Mouse (Mus musculus) limb, embryonic 10.5 days (tissue): ENCODE results near the gene Jdp2. TPM values are rescaled to one million over a fixed set of nuclear protein-coding genes. Genes with fewer than 3 reads are reported as not detected.
"Not testable (repeated sequence)": the region's sequence is repeated elsewhere in the genome, so short reads cannot be mapped to it uniquely, and the experiment has no call there.

Source experiments
- DNase-seq: peaks from one replicate; pipeline ENCODE4 v3.0.0-alpha.2; 2017; ENCODE audit warnings: low spot score
- H3K27ac ChIP-seq: fragments of 300-500 bp; sonication (generic); 2 replicates; pipeline ENCODE4 v1.5.1; 2016; ENCODE audit warnings: mild to moderate bottlenecking
- H3K27me3 ChIP-seq: fragments of 300-500 bp; sonication (generic); 2 replicates; pipeline ENCODE4 v1.6.1; 2016; ENCODE audit warnings: low read depth, mild to moderate bottlenecking; ENCODE audit not compliant: poor library complexity, severe bottlenecking
- H3K36me3 ChIP-seq: fragments of 300-500 bp; sonication (generic); 2 replicates; pipeline ENCODE4 v1.6.1; 2016; ENCODE audit warnings: mild to moderate bottlenecking, moderate library complexity
- H3K4me1 ChIP-seq: fragments of 300-500 bp; sonication (generic); 2 replicates; pipeline ENCODE4 v1.6.1; 2016
- H3K4me3 ChIP-seq: fragments of 300-500 bp; sonication (generic); 2 replicates; pipeline ENCODE4 v1.5.1; 2016; ENCODE audit warnings: mild to moderate bottlenecking, moderate library complexity
- H3K9me3 ChIP-seq: fragments of 300-500 bp; sonication (generic); replicated peaks from 2 replicates; pipeline ENCODE4 v1.6.1; 2016; ENCODE audit warnings: mild to moderate bottlenecking
- WGBS: fragments of 180-500 bp; shearing (Covaris S2); methylation state at CpG from one replicate; pipeline ENCODE4 v1.1.7; 2016; 5-methylcytosine and 5-hydroxymethylcytosine counted together
- polyA plus RNA-seq: library from polyadenylated mRNA; unstranded; fragments of >200 nt; fragmentation: Nextera tagmentation; extraction: Ambion mirVana; gene quantifications from 2 replicates; pipeline ENCODE4 v1.2.1, GENCODE M21; 2016

Gene Jdp2
- polyA plus RNA-seq, 1 experiment from 2014 or later, result not detected

GRCm38 (mm10) chr12:85647346-85647745 lies 48.5 kb downstream of the Jdp2 start:
- DNase-seq, result no peak
- no peaks in the 10 kb centered on the region for H3K9me3 ChIP-seq
- no peak overlapping the region for H3K27ac ChIP-seq
- WGBS, result 48% methylated on average over 10 of the region's 10 CpGs
- H3K4me3 ChIP-seq, result no peak overlapping the region
- H3K27me3 ChIP-seq, result no peaks in the 10 kb centered on the region
- no peaks in the 10 kb centered on the region for H3K36me3 ChIP-seq
- H3K4me1 ChIP-seq, result 0 out of 2 replicates have a peak, but pooled peaks cover 4% of the 10 kb centered on the region

- WGBS, result 77% methylated on average over 1 of the region's 1 CpGs
- Histone ChIP-seq H3K4me1 (0 out of 2 replicates have a peak, but pooled peaks cover 4% of the 10 kb centered on the region), H3K27ac (no peak overlapping the region), H3K27me3 (no peaks in the 10 kb centered on the region), H3K4me3 (no peak overlapping the region), H3K36me3 (no peaks in the 10 kb centered on the region), H3K9me3 (no peaks in the 10 kb centered on the region)
- no peak for DNase-seq
These were observed 49.1 kb downstream of the Jdp2 start for GRCm38 (mm10) chr12:85647955-85648354.

GRCm38 (mm10) chr12:85659319-85659718 lies 60.5 kb downstream of the Jdp2 start:
- 78% methylated on average over 2 of the region's 2 CpGs for WGBS
- Histone ChIP-seq H3K27ac (no peak overlapping the region), H3K27me3 (no peaks in the 10 kb centered on the region), H3K4me1 (no peaks in the 10 kb centered on the region), H3K4me3 (no peak overlapping the region), H3K9me3 (no peaks in the 10 kb centered on the region), H3K36me3 (no peaks in the 10 kb centered on the region)
- DNase-seq, result no peak

GRCm38 (mm10) chr12:85660855-85661254 lies 62.0 kb downstream of the Jdp2 start:
- WGBS, result 95% methylated on average over 12 of the region's 12 CpGs
- no peaks in the 10 kb centered on the region for H3K9me3 ChIP-seq

GRCm38 (mm10) chr12:85662232-85662631 lies 63.4 kb downstream of the Jdp2 start:
- H3K4me3 ChIP-seq, H3K9me3 ChIP-seq, DNase-seq, H3K4me1 ChIP-seq, H3K27ac ChIP-seq, H3K27me3 ChIP-seq, H3K36me3 ChIP-seq: not testable (repeated sequence)
- 88% methylated on average over 8 of the region's 8 CpGs for WGBS

More at GRCm38 (mm10) chr12:85660855-85661254, 62.0 kb downstream of the Jdp2 start:
- Histone ChIP-seq H3K27ac (no peak overlapping the region), H3K27me3 (no peaks in the 10 kb centered on the region), H3K4me1 (no peaks in the 10 kb centered on the region), H3K4me3 (no peak overlapping the region), H3K36me3 (no peaks in the 10 kb centered on the region)
- DNase-seq, result no peak

- peak; percentile 79 for DNase-seq
These were observed 64.1 kb downstream of the Jdp2 start for GRCm38 (mm10) chr12:85662896-85663295.

GRCm38 (mm10) chr12:85666112-85666511 lies 67.3 kb downstream of the Jdp2 start:
- no peaks in the 10 kb centered on the region for H3K9me3 ChIP-seq
- no peaks in the 10 kb centered on the region for H3K36me3 ChIP-seq
- H3K4me3 ChIP-seq, result no peak overlapping the region
- H3K4me1 ChIP-seq, result no peaks in the 10 kb centered on the region
- H3K27ac ChIP-seq, result no peak overlapping the region
- no peaks in the 10 kb centered on the region for H3K27me3 ChIP-seq
- WGBS, result 87% methylated on average over 8 of the region's 8 CpGs
- no peak for DNase-seq

More at GRCm38 (mm10) chr12:85662896-85663295, 64.1 kb downstream of the Jdp2 start:
- H3K4me1 ChIP-seq, result no peaks in the 10 kb centered on the region
- no peaks in the 10 kb centered on the region for H3K9me3 ChIP-seq
- no peaks in the 10 kb centered on the region for H3K36me3 ChIP-seq
- no peaks in the 10 kb centered on the region for H3K27me3 ChIP-seq
- H3K27ac ChIP-seq, result no peak overlapping the region
- WGBS, result 18% methylated on average over 9 of the region's 9 CpGs
- no peak overlapping the region for H3K4me3 ChIP-seq

- Histone ChIP-seq H3K4me1 (no peaks in the 10 kb centered on the region), H3K27me3 (no peaks in the 10 kb centered on the region), H3K27ac (no peak overlapping the region), H3K36me3 (no peaks in the 10 kb centered on the region), H3K9me3 (no peaks in the 10 kb centered on the region), H3K4me3 (no peak overlapping the region)
- 95% methylated on average over 7 of the region's 7 CpGs for WGBS
- no peak for DNase-seq
These were observed 68.2 kb downstream of the Jdp2 start for GRCm38 (mm10) chr12:85667071-85667470.

- Histone ChIP-seq H3K4me1 (no peaks in the 10 kb centered on the region), H3K27ac (no peak overlapping the region), H3K36me3 (no peaks in the 10 kb centered on the region), H3K9me3 (no peaks in the 10 kb centered on the region), H3K27me3 (no peaks in the 10 kb centered on the region), H3K4me3 (no peak overlapping the region)
- 82% methylated on average over 3 of the region's 3 CpGs for WGBS
- DNase-seq, result no peak
These were observed 69.9 kb downstream of the Jdp2 start for GRCm38 (mm10) chr12:85668696-85669095.

GRCm38 (mm10) chr12:85670080-85670479 lies 71.3 kb downstream of the Jdp2 start:
- Histone ChIP-seq H3K27ac (no peak overlapping the region), H3K4me3 (no peak overlapping the region), H3K36me3 (no peaks in the 10 kb centered on the region), H3K4me1 (no peaks in the 10 kb centered on the region), H3K9me3 (no peaks in the 10 kb centered on the region), H3K27me3 (no peaks in the 10 kb centered on the region)
- 77% methylated on average over 3 of the region's 3 CpGs for WGBS
- no peak for DNase-seq

GRCm38 (mm10) chr12:85673914-85674313 lies 75.1 kb downstream of the Jdp2 start:
- no peak overlapping the region for H3K4me3 ChIP-seq
- no peaks in the 10 kb centered on the region for H3K27me3 ChIP-seq
- no peaks in the 10 kb centered on the region for H3K9me3 ChIP-seq
- H3K27ac ChIP-seq, result no peak overlapping the region
- no peaks in the 10 kb centered on the region for H3K4me1 ChIP-seq
- H3K36me3 ChIP-seq, result no peaks in the 10 kb centered on the region
- DNase-seq, result no peak
- WGBS, result 95% methylated on average over 8 of the region's 8 CpGs

- H3K9me3 ChIP-seq, result no peaks in the 10 kb centered on the region
- no peaks in the 10 kb centered on the region for H3K36me3 ChIP-seq
- DNase-seq, result no peak
- no peaks in the 10 kb centered on the region for H3K27me3 ChIP-seq
- 80% methylated on average over 5 of the region's 5 CpGs for WGBS
- H3K4me1 ChIP-seq, result no peaks in the 10 kb centered on the region
- no peak overlapping the region for H3K27ac ChIP-seq
- H3K4me3 ChIP-seq, result no peak overlapping the region
These were observed 80.3 kb downstream of the Jdp2 start for GRCm38 (mm10) chr12:85679117-85679516.

- Histone ChIP-seq H3K9me3 (no peaks in the 10 kb centered on the region), H3K4me3 (no peak overlapping the region), H3K27ac (no peak overlapping the region), H3K36me3 (no peaks in the 10 kb centered on the region), H3K4me1 (no peaks in the 10 kb centered on the region), H3K27me3 (no peaks in the 10 kb centered on the region)
- WGBS, result 66% methylated on average over 2 of the region's 2 CpGs
- no peak for DNase-seq
These were observed 81.0 kb downstream of the Jdp2 start for GRCm38 (mm10) chr12:85679808-85680207.

GRCm38 (mm10) chr12:85682328-85682727 lies 83.5 kb downstream of the Jdp2 start:
- Histone ChIP-seq H3K27me3 (peaks cover 4% of the 10 kb centered on the region; the same call in 1 of the 2 replicates), H3K36me3 (no peaks in the 10 kb centered on the region), H3K27ac (no peak overlapping the region), H3K4me1 (peaks cover 7% of the 10 kb centered on the region), H3K9me3 (no peaks in the 10 kb centered on the region), H3K4me3 (no peak overlapping the region)
- DNase-seq, result no peak
- WGBS, result 34% methylated on average over 2 of the region's 2 CpGs
